Mouse (Mus musculus): ENCODE data around the gene Mest. TPM values are rescaled to one million over a fixed set of nuclear protein-coding genes. Genes with fewer than 3 reads are reported as not detected.

The Mest gene
- polyA plus RNA-seq, 1 experiment = 15.1 TPM

GRCm38 (mm10) chr6:30739177-30739747, 15.9 kb downstream of the Mest start:
- Histone ChIP-seq H3K4me1 (ENCODE audit: control insufficient read depth, insufficient read depth, insufficient read length, low read length) (no peaks in the 10 kb centered on the region; the same call in 1 of the 2 replicates), H3K36me3 (ENCODE audit: control insufficient read depth, insufficient read depth, low read length) (peaks cover 6% of the 10 kb centered on the region; the same call in 1 of the 2 replicates), H3K4me3 (ENCODE audit: low read depth, low read length) (no peak overlapping the region), H3K27ac (ENCODE audit: insufficient read depth, low read depth, low read length) (no peak overlapping the region), H3K27me3 (ENCODE audit: control insufficient read depth, insufficient read depth, low read length) (peaks cover 29% of the 10 kb centered on the region)
- 44% methylated on average over 10 of the region's 10 CpGs for WGBS
- TF ChIP-seq POLR2A (IDR thresholded peaks at IDR 0.05; ENCODE audit: low read depth, low read length) (no peak), CTCF (IDR thresholded peaks at IDR 0.05; ENCODE audit: extremely low read depth, insufficient read length, insufficient replicate concordance, low read depth, low read length) (no peak)

GRCm38 (mm10) chr6:30744846-30745245, 21.5 kb downstream of the Mest start:
- TF ChIP-seq CTCF (IDR thresholded peaks at IDR 0.05; ENCODE audit: extremely low read depth, insufficient read length, insufficient replicate concordance, low read depth, low read length) (no peak), POLR2A (IDR thresholded peaks at IDR 0.05; ENCODE audit: low read depth, low read length) (no peak)
- Histone ChIP-seq H3K4me3 (ENCODE audit: low read depth, low read length) (no peak overlapping the region), H3K4me1 (ENCODE audit: control insufficient read depth, insufficient read depth, insufficient read length, low read length) (no peaks in the 10 kb centered on the region), H3K36me3 (ENCODE audit: control insufficient read depth, insufficient read depth, low read length) (peaks cover 29% of the 10 kb centered on the region), H3K27ac (ENCODE audit: insufficient read depth, low read depth, low read length) (no peak overlapping the region), H3K27me3 (ENCODE audit: control insufficient read depth, insufficient read depth, low read length) (no peaks in the 10 kb centered on the region; the same call in 1 of the 2 replicates)
- 91% methylated on average over 10 of the region's 10 CpGs for WGBS

- TF ChIP-seq CTCF (IDR thresholded peaks at IDR 0.05; ENCODE audit: extremely low read depth, insufficient read length, insufficient replicate concordance, low read depth, low read length) = no peak
- TF ChIP-seq POLR2A (IDR thresholded peaks at IDR 0.05; ENCODE audit: low read depth, low read length) = no peak
- WGBS = 76% methylated on average over 7 of the region's 7 CpGs
- Histone ChIP-seq H3K27ac (ENCODE audit: insufficient read depth, low read depth, low read length) (no peak overlapping the region), H3K36me3 (ENCODE audit: control insufficient read depth, insufficient read depth, low read length) (peaks cover 34% of the 10 kb centered on the region), H3K27me3 (ENCODE audit: control insufficient read depth, insufficient read depth, low read length) (no peaks in the 10 kb centered on the region), H3K4me3 (ENCODE audit: low read depth, low read length) (no peak overlapping the region), H3K4me1 (ENCODE audit: control insufficient read depth, insufficient read depth, insufficient read length, low read length) (no peaks in the 10 kb centered on the region)
These were observed 22.2 kb downstream of the Mest start for GRCm38 (mm10) chr6:30745591-30745990.

- TF ChIP-seq CTCF (IDR thresholded peaks at IDR 0.05; ENCODE audit: extremely low read depth, insufficient read length, insufficient replicate concordance, low read depth, low read length) (no peak), POLR2A (IDR thresholded peaks at IDR 0.05; ENCODE audit: low read depth, low read length) (no peak)
- H3K4me3 ChIP-seq (ENCODE audit: low read depth, low read length) = no peak overlapping the region
- H3K36me3 ChIP-seq (ENCODE audit: control insufficient read depth, insufficient read depth, low read length) = peaks cover 39% of the 10 kb centered on the region
- no peak overlapping the region for H3K27ac ChIP-seq (ENCODE audit: insufficient read depth, low read depth, low read length)
- H3K4me1 ChIP-seq (ENCODE audit: control insufficient read depth, insufficient read depth, insufficient read length, low read length) = no peaks in the 10 kb centered on the region
- H3K27me3 ChIP-seq (ENCODE audit: control insufficient read depth, insufficient read depth, low read length) = no peaks in the 10 kb centered on the region
- 89% methylated on average over 7 of the region's 7 CpGs for WGBS
These were observed 24.4 kb downstream of the Mest start for GRCm38 (mm10) chr6:30747631-30748357.

GRCm38 (mm10) chr6:30748358-30748910, 25.1 kb downstream of the Mest start:
- Histone ChIP-seq H3K4me1 (ENCODE audit: control insufficient read depth, insufficient read depth, insufficient read length, low read length) (no peaks in the 10 kb centered on the region), H3K27ac (ENCODE audit: insufficient read depth, low read depth, low read length) (no peak overlapping the region), H3K36me3 (ENCODE audit: control insufficient read depth, insufficient read depth, low read length) (peaks cover 36% of the 10 kb centered on the region), H3K4me3 (ENCODE audit: low read depth, low read length) (no peak overlapping the region), H3K27me3 (ENCODE audit: control insufficient read depth, insufficient read depth, low read length) (no peaks in the 10 kb centered on the region)
- TF ChIP-seq POLR2A (IDR thresholded peaks at IDR 0.05; ENCODE audit: low read depth, low read length) (no peak), CTCF (IDR thresholded peaks at IDR 0.05; ENCODE audit: extremely low read depth, insufficient read length, insufficient replicate concordance, low read depth, low read length) (no peak)
- whole genome bisulfite sequencing = 87% methylated on average over 6 of the region's 6 CpGs

GRCm38 (mm10) chr6:30749042-30749689, 25.8 kb downstream of the Mest start:
- no peak overlapping the region for H3K27ac ChIP-seq (ENCODE audit: insufficient read depth, low read depth, low read length)
- no peaks in the 10 kb centered on the region for H3K4me1 ChIP-seq (ENCODE audit: control insufficient read depth, insufficient read depth, insufficient read length, low read length)
- H3K36me3 ChIP-seq (ENCODE audit: control insufficient read depth, insufficient read depth, low read length) = peaks cover 33% of the 10 kb centered on the region
- H3K4me3 ChIP-seq (ENCODE audit: low read depth, low read length) = no peak overlapping the region
- no peaks in the 10 kb centered on the region for H3K27me3 ChIP-seq (ENCODE audit: control insufficient read depth, insufficient read depth, low read length)
- 74% methylated on average over 2 of the region's 2 CpGs for WGBS
- no peak for TF ChIP-seq POLR2A (IDR thresholded peaks at IDR 0.05; ENCODE audit: low read depth, low read length)
- TF ChIP-seq CTCF (IDR thresholded peaks at IDR 0.05; ENCODE audit: extremely low read depth, insufficient read length, insufficient replicate concordance, low read depth, low read length) = no peak

- WGBS = 67% methylated on average over 1 of the region's 1 CpGs
- H3K27ac ChIP-seq (ENCODE audit: insufficient read depth, low read depth, low read length) = no peak overlapping the region
- H3K36me3 ChIP-seq (ENCODE audit: control insufficient read depth, insufficient read depth, low read length) = peaks cover 33% of the 10 kb centered on the region
- H3K4me3 ChIP-seq (ENCODE audit: low read depth, low read length) = no peak overlapping the region
- no peaks in the 10 kb centered on the region for H3K4me1 ChIP-seq (ENCODE audit: control insufficient read depth, insufficient read depth, insufficient read length, low read length)
- H3K27me3 ChIP-seq (ENCODE audit: control insufficient read depth, insufficient read depth, low read length) = no peaks in the 10 kb centered on the region
- TF ChIP-seq CTCF (IDR thresholded peaks at IDR 0.05; ENCODE audit: extremely low read depth, insufficient read length, insufficient replicate concordance, low read depth, low read length) (no peak), POLR2A (IDR thresholded peaks at IDR 0.05; ENCODE audit: low read depth, low read length) (no peak)
These were observed 26.5 kb downstream of the Mest start for GRCm38 (mm10) chr6:30749892-30750291.
